ENCODE assay signal across 19 mouse cellular contexts in the genomic region with DNA sequence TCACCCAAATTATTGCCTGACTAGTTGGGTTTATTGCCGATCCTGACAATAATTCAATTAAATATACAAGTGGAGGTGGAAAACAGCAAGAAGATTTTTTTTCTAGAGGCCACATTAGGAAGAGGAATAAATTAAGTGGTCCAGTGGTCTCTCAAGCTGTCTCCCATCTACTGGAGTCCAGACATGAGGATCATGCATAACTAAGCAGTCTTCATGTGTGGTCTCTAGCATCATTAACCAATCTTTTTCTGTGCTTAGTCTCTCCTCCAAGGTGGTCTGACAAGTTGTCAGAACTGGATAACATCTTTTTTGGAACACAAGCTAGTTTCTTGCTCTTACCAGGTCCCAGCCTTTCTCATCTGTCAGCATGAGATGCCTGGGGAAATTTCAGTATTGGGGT.
DNase-seq lines count a peak whose midpoint lies in the region; ATAC-seq and TF ChIP-seq lines count a peak whose summit lies in the region.
"Had no signal": no experiment of that assay in that cellular context is flagged by ENCODE, and none has a peak within 500 bp of the region (broad histone marks: within the 10 kb centered on the region; RNA-seq: fewer than 3 reads in every experiment).

No protein-coding gene starts in this region.

- no peak overlapping the region for H3K9ac ChIP-seq in forebrain, embryonic 13.5 days
- no peak overlapping the region for H3K9ac ChIP-seq in lung, embryonic 14.5 days
- H3K9ac ChIP-seq: embryonic facial prominence, embryonic 12.5 days; heart, embryonic 12.5 days; hindbrain, embryonic 12.5 days had no signal

- no peaks in the 10 kb centered on the region for H3K4me1 ChIP-seq in forebrain, embryonic 13.5 days
- H3K4me1 ChIP-seq in forebrain, embryonic 10.5 days: no peaks in the 10 kb centered on the region
- no peaks in the 10 kb centered on the region for H3K4me1 ChIP-seq in lung, embryonic 14.5 days (ENCODE audit: insufficient read depth)
- H3K4me1 ChIP-seq: embryonic facial prominence, embryonic 12.5 days; heart, embryonic 12.5 days; hindbrain, embryonic 12.5 days had no signal

- no peak overlapping the region for H3K4me3 ChIP-seq in forebrain, embryonic 13.5 days
- H3K4me3 ChIP-seq in forebrain, embryonic 10.5 days: no peak overlapping the region
- H3K4me3 ChIP-seq in lung, embryonic 14.5 days (ENCODE audit: low read depth, low read length): no peak overlapping the region
- H3K4me3 ChIP-seq: embryonic facial prominence, embryonic 12.5 days; gastrocnemius, adult 2 months; heart, embryonic 12.5 days; hindbrain, embryonic 12.5 days had no signal

- H3K9me3 ChIP-seq in forebrain, embryonic 13.5 days (replicated peaks): no peaks in the 10 kb centered on the region
- H3K9me3 ChIP-seq in forebrain, embryonic 10.5 days: no peaks in the 10 kb centered on the region
- H3K9me3 ChIP-seq in lung, embryonic 14.5 days (ENCODE audit: low read depth, low read length): no peaks in the 10 kb centered on the region
- H3K9me3 ChIP-seq: embryonic facial prominence, embryonic 12.5 days; heart, embryonic 12.5 days; hindbrain, embryonic 12.5 days had no signal

- H3K27me3 ChIP-seq in forebrain, embryonic 13.5 days: no peaks in the 10 kb centered on the region
- H3K27me3 ChIP-seq in forebrain, embryonic 10.5 days (ENCODE audit: poor library complexity, severe bottlenecking): no peaks in the 10 kb centered on the region
- no peaks in the 10 kb centered on the region for H3K27me3 ChIP-seq in lung, embryonic 14.5 days (ENCODE audit: insufficient read depth, low read length)
- H3K27me3 ChIP-seq: embryonic facial prominence, embryonic 12.5 days; heart, embryonic 12.5 days; hindbrain, embryonic 12.5 days had no signal

- ATAC-seq in forebrain, embryonic 13.5 days: peak; percentile 53; the same call in 1 of the 2 replicates
- ATAC-seq in lung, embryonic 14.5 days (ENCODE audit: insufficient read depth): no peak
- ATAC-seq: hindbrain, embryonic 16.5 days had no signal

- no peak overlapping the region for H3K4me2 ChIP-seq in forebrain, embryonic 13.5 days
- H3K4me2 ChIP-seq in lung, embryonic 14.5 days: no peak overlapping the region
- H3K4me2 ChIP-seq: embryonic facial prominence, embryonic 12.5 days; heart, embryonic 12.5 days; hindbrain, embryonic 12.5 days had no signal

- TF ChIP-seq CTCF in lung, embryonic 14.5 days (IDR thresholded peaks at IDR 0.05; ENCODE audit: low read depth): no peak
- TF ChIP-seq CTCF in brain, embryonic 14.5 days (IDR thresholded peaks at IDR 0.05; ENCODE audit: borderline replicate concordance, extremely low read depth, insufficient read depth, insufficient read length): no peak

- no peak for TF ChIP-seq POLR2A in brain, embryonic 14.5 days (IDR thresholded peaks at IDR 0.05; ENCODE audit: borderline replicate concordance, extremely low read depth, insufficient read depth, insufficient read length, poor library complexity, severe bottlenecking)

- DNase-seq in forebrain, embryonic 10.5 days (ENCODE audit: extremely low spot score, low spot score): no peak
- DNase-seq in lung, embryonic 14.5 days: peak; percentile 16
- DNase-seq in lung, postnatal 10 days: no peak
- peak; percentile 41 for DNase-seq in brain, embryonic 14.5 days (ENCODE audit: low read depth)
- DNase-seq in retina, embryonic 14.5 days (ENCODE audit: low spot score): peak; percentile 33
- no peak for DNase-seq in adrenal gland, postnatal 4 days (ENCODE audit: low spot score in 2 of 2)
- DNase-seq: adrenal gland, adult 2 months; adrenal gland, postnatal 25 days; cerebellum, adult 11 months; cerebellum, adult 8-10 months; cerebellum, postnatal 14 days; gastrocnemius, adult 2 months; gastrocnemius, postnatal 25 days; kidney, adult 11 months had no signal

- 80% methylated on average over 1 of the region's 1 CpGs for WGBS in forebrain, embryonic 13.5 days
- 95% methylated on average over 1 of the region's 1 CpGs for WGBS in forebrain, embryonic 10.5 days
- 78% methylated on average over 1 of the region's 1 CpGs for WGBS in lung, embryonic 14.5 days

- H3K36me3 ChIP-seq in forebrain, embryonic 13.5 days (ENCODE audit: poor library complexity, severe bottlenecking): no peaks in the 10 kb centered on the region
- H3K36me3 ChIP-seq in forebrain, embryonic 10.5 days (replicated peaks): no peaks in the 10 kb centered on the region
- no peaks in the 10 kb centered on the region for H3K36me3 ChIP-seq in lung, embryonic 14.5 days (ENCODE audit: insufficient read depth)
- H3K36me3 ChIP-seq: embryonic facial prominence, embryonic 12.5 days; heart, embryonic 12.5 days; hindbrain, embryonic 12.5 days had no signal

- H3K27ac ChIP-seq in forebrain, embryonic 13.5 days: no peak overlapping the region
- no peak overlapping the region for H3K27ac ChIP-seq in forebrain, embryonic 10.5 days
- H3K27ac ChIP-seq in lung, embryonic 14.5 days (ENCODE audit: low read depth): no peak overlapping the region
- H3K27ac ChIP-seq: embryonic facial prominence, embryonic 12.5 days; gastrocnemius, adult 2 months; hindbrain, embryonic 12.5 days had no signal

Comparison
In these comparisons a context has a peak if more than half of its experiments do, and no peak if none do; other contexts are left out.
1. DNase-seq: peak in lung, embryonic 14.5 days (single experiment), brain, embryonic 14.5 days (single experiment) and retina, embryonic 14.5 days (single experiment); none in forebrain, embryonic 10.5 days (single experiment), lung, postnatal 10 days (single experiment) and adrenal gland, postnatal 4 days (0 of 2).